Mouse (Mus musculus): ENCODE measurements around the gene Osm.
A peak's percentile ranks its signal among the peaks of the same experiment; 100 is the strongest.

GRCm38 (mm10) chr11:4209556-4209955 lies 26.7 kb upstream of the Osm start:
- TF ChIP-seq CTCF (IDR thresholded peaks at IDR 0.05; ENCODE audit: low read depth) (peak; percentile 59), EP300 (IDR thresholded peaks at IDR 0.05; ENCODE audit: low read depth) (no peak)

Data from heart, postnatal 0 days (tissue).